Mouse (Mus musculus) liver, postnatal 0 days (tissue): ENCODE results near the gene Lrwd1.

Experiments
- CTCF ChIP-seq: sonication (generic); IDR thresholded peaks from 2 replicates; pipeline ENCODE4 v1.5.1; 2016; ENCODE audit warnings: antibody characterized with exemption, low read depth
- EP300 ChIP-seq: IDR thresholded peaks from 2 replicates; pipeline ENCODE4 v1.6.1; 2016; ENCODE audit warnings: antibody characterized with exemption, low read depth, mild to moderate bottlenecking

DNA sequence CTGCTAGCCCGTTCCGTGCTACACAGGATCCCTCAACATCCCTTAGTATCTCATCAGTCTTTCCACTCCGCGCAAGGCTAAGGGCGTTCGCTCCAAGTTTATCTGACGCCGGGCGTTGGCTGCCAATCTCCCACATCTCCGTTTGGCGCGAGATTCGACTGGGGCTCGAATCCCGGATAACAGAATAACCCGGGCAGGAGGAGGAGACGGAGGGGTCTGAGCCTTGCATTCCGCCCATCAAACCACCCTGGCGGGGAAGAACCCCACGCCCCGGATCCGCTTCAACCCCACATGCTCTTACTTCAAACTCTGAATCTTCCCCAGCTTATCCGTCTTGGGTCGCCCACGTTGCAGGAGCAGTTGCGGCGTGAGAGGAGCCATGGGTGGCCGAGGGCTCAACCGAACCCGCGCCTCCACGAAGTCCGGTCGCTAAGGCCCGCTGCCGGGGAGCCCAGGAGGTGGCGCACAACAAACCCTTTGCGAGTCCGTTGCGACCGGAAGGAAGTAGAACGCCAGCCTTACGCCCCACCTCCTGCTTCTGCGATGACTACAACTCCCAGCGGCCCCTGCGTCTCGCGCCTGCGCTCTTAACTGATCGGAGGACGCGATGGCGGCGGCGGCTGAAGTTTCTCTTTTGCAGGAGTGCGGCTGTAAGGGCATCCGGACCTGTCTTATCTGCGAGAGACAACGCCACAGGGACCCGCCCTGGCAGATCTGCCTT lies at the start of gene Lrwd1, which contains the start of gene Alkbh4:
- peak; percentile 90 for TF ChIP-seq CTCF
- TF ChIP-seq EP300: peak; percentile 47; the same call in 1 of the 2 replicates
